Mouse (Mus musculus) heart, postnatal 10 days (tissue): ENCODE results near the gene Gm3591. TPM values are rescaled to one million over a fixed set of nuclear protein-coding genes. Genes with fewer than 3 reads are reported as not detected.
"Not testable (repeated sequence)": the region's sequence is repeated elsewhere in the genome, so short reads cannot be mapped to it uniquely, and the experiment has no call there.

Experiments used
- DNase-seq, 2 experiments: peaks; one replicate each; pipeline ENCODE4 v3.0.0; 2021
- intact Hi-C: fragments of 180-260 bp; cut with DNase I; formaldehyde crosslinking; loops from one replicate; pipeline ENCODE4 v1.15.1; 2025
- total RNA-seq, 2 experiments: library from RNA; stranded (reverse); gene quantifications; 2 replicates each; pipeline ENCODE4 v1.2.3; 2021

Gm3591 gene
- total RNA-seq, result under 1 TPM in 1 of 2 experiments, not detected in 1; 0.89 TPM

DNA sequence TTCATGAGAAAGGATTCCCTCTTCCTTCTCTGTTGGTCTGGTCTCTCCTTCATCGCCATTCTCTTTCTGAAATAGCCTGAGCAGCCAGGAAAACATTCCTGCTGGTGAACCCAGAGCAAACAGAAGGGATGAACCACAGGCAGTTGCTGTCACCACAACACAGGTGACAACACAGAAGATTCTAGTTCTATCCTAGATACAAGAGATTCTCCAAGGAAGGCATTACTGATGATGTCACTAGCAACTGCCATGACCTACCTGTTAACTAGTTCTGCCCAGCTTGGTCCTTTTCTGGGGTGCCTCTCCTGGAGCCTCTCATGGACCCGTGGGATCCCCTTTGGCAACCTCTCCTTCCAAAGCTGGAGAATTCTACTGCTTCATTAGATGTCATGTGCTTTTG, at the start of gene Gm3591:
TSS of gene Gm3591 (minus strand) at position 101 of the 400 bp plus-strand sequence.
- DNase-seq, intact Hi-C loops: not testable (repeated sequence)

DNA sequence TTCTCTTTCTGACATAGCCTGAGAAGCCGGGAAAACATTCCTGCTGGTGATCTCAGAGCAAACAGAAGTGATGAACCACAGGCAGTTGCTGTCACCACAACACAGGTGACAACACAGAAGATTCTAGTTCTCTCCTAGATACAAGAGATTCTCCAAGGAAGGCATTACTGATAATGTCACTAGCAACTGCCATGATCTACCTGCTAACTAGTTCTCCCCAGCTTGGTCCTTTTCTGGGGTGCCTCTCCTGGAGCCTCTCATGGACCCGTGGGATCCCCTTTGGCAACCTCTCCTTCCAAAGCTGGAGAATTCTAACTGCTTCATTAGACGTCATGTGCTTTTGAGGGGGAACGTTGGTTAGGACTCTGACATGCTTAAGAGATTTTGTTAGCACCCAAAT, 32.2 kb upstream of the Gm3591 start, which contains the start of gene Gm3594:
TSS of gene Gm3594 (minus strand) at position 101 of the 400 bp plus-strand sequence.
- DNase-seq, intact Hi-C loops: not testable (repeated sequence)

DNA sequence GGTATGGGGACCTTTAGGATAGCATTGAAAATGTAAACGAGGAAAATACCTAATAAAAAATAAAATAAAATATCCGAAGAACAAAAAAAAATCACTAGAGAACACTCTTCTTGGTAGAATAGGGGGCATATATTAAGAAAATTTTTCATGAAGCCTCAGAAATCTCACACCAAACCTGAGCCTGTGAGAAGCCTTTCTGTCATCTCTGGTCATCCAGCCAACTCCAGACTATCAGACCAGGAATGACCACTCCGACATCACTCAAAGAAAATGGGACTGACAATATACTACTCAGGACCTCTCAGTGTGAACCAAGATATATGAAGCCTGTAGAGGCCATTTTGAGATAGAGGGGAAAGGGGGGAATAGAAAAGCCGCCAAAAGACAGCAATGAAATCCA, 28.5 kb upstream of the Gm3591 start:
- intact Hi-C loops, DNase-seq: not testable (repeated sequence)

DNA sequence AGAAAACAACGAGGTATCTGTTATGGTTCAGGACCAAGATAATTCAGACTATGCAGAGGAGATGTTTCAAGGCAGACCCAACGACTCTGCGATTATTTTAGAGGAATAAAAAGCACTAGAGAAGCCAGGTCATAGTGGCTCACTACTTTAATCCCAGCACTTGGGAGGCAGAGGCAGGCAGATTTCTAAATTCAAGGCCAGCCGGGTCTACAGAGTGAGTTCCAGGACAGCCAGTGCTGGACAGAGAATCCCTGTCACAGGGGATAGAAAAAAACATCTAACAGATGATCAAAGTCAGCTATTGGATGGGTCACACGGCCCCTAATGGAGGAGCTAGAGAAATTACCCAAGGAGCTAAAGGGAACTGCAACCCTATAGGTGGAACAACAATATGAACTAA, 27.9 kb upstream of the Gm3591 start:
- intact Hi-C loops, DNase-seq: not testable (repeated sequence)

DNA sequence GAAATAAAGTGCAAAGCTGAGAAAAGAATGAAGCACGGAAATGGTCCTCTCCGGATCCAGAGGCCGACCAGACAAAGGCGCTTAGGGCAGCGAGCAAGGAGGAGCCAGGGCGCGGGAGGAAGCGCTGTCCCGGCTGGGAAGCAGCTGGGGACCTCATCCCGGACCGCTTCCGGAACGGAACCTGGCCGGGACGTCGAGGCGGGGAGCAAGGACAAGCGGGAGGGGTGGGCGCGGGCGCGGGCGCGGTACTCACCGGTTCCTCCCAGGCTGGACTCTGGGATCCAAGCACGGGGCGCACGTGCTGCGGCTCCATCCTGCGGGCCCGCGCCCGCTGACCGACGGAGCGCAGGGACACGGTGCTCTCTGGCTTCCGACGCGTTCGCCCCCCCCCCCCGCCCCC, 14.5 kb upstream of the Gm3591 start:
- DNase-seq, result peak; percentile 52 to 53
- intact Hi-C loops, result not testable (repeated sequence)

DNA sequence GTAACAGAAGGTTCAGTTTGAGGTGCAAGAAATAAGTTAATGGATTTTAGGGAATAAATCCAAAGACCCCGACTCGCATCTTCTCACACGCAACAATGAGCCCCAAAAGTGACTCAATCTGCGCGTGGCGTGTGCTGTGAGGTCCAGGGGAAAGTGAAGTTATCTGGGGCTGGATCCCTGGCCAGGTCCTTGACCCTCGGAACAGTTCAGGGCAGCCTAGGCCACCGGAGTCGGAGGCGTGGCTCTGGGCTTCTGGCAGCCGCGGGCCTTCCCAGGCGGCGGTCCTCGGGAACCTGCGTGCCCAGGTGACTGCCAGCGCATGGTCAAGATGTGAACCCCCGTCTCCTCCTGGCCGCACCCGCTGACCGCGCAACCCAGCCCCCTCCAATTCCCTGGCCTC, 14.1 kb upstream of the Gm3591 start:
- DNase-seq, intact Hi-C loops: not testable (repeated sequence)

DNA sequence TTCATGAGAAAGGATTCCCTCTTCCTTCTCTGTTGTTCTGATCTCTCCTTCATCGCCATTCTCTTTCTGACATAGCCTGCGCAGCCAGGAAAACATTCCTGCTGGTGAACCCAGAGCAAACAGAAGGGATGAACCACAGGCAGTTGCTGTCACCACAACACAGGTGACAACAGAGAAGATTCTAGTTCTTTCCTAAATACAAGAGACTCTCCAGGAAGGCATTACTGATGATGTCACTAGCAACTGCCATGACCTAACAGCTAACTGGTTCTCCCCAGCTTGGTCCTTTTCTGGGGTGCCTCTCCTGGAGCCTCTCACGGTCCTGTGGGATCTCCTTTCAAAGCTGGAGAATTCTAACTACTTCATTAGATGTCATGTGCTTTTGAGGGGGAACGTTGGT, 22.1 kb downstream of the Gm3591 start, which contains the start of gene Gm16440:
TSS of gene Gm16440 (minus strand) at position 101 of the 400 bp plus-strand sequence.
- intact Hi-C loops, result not testable (repeated sequence)

More for the DNA sequence above, 22.1 kb downstream of the Gm3591 start, which contains the start of gene Gm16440:
- DNase-seq, result not testable (repeated sequence)

Other genes with a start within 250 kb of the Gm3591 start
- gene Gm21560, start 193.2 kb downstream of the Gm3591 start, total RNA-seq, result 1 to 10 TPM; 1.2 to 1.3 TPM
- gene Gm3411, start 125.2 kb downstream of the Gm3591 start, total RNA-seq, result 1 to 10 TPM in 1 of 2 experiments, under 1 TPM in 1; 0.89 to 1.4 TPM
- gene Gm21103, start 107.6 kb downstream of the Gm3591 start, total RNA-seq, result not detected
- gene Gm3618, start 68.8 kb downstream of the Gm3591 start, total RNA-seq, result not detected
- not detected for gene Gm16440, start 22.2 kb downstream of the Gm3591 start, total RNA-seq
- gene Gm3594, start 32.1 kb upstream of the Gm3591 start, total RNA-seq, result not detected
- not detected for gene Gm8356, start 124.8 kb upstream of the Gm3591 start, total RNA-seq
- 1 to 10 TPM; 1.2 to 1.4 TPM for gene Gm3629, start 178.1 kb upstream of the Gm3591 start, total RNA-seq
- gene Gm3460, start 209.9 kb upstream of the Gm3591 start, total RNA-seq, result not detected